11 mouse cellular contexts compared by ENCODE assay signal in genomic region chr9:58274101-58274604, GRCm38 (mm10). TPM values are rescaled to one million over a fixed set of nuclear protein-coding genes. Genes with fewer than 3 reads are reported as not detected.
DNase-seq lines count a peak whose midpoint lies in the region; ATAC-seq and TF ChIP-seq lines count a peak whose summit lies in the region.
"Had no signal": no experiment of that assay in that cellular context is flagged by ENCODE, and none has a peak within 500 bp of the region (broad histone marks: within the 10 kb centered on the region; RNA-seq: fewer than 3 reads in every experiment).

No protein-coding gene starts in this region.

- H3K36me3 ChIP-seq in heart, embryonic 10.5 days = no peaks in the 10 kb centered on the region
- no peaks in the 10 kb centered on the region for H3K36me3 ChIP-seq in limb, embryonic 12.5 days

- no peak overlapping the region for H3K9ac ChIP-seq in limb, embryonic 12.5 days (replicated peaks)

- no peaks in the 10 kb centered on the region for H3K9me3 ChIP-seq in heart, embryonic 10.5 days
- H3K9me3 ChIP-seq in limb, embryonic 12.5 days = no peaks in the 10 kb centered on the region

- H3K4me1 ChIP-seq in heart, embryonic 10.5 days = peaks cover 19% of the 10 kb centered on the region
- peaks cover 17% of the 10 kb centered on the region for H3K4me1 ChIP-seq in limb, embryonic 12.5 days (replicated peaks)

- no peak for ATAC-seq in limb, embryonic 12.5 days (ENCODE audit: insufficient number of reproducible peaks, insufficient read depth, low FRiP score, low TSS enrichment, low read depth)
- ATAC-seq: forebrain, embryonic 16.5 days had no signal

- WGBS in heart, embryonic 10.5 days = 76% methylated on average over 7 of the region's 7 CpGs
- 77% methylated on average over 7 of the region's 7 CpGs for whole genome bisulfite sequencing in limb, embryonic 12.5 days

- intact Hi-C loops in heart, postnatal 25 days (cut with DNase I) = no loop called here
- intact Hi-C loops in left cerebral cortex, adult 2 months (cut with DNase I) = no loop called here
- intact Hi-C loops in left cerebral cortex, postnatal 10 days (cut with DNase I) = loop anchor here (5.0 kb wide), 1 partner anchor 237 kb away; no protein-coding TSS in a partner anchor
- intact Hi-C loops in left cerebral cortex, postnatal 25 days (cut with DNase I) = no loop called here

- no peak overlapping the region for H3K4me3 ChIP-seq in heart, embryonic 10.5 days
- no peak overlapping the region for H3K4me3 ChIP-seq in left cerebral cortex, adult 2 months
- no peak overlapping the region for H3K4me3 ChIP-seq in limb, embryonic 12.5 days (replicated peaks)

- no peak for DNase-seq in heart, embryonic 10.5 days (ENCODE audit: low spot score)
- no peak for DNase-seq in heart, postnatal 25 days (ENCODE audit: low spot score)
- no peak for DNase-seq in left cerebral cortex, adult 2 months (ENCODE audit: extremely low spot score in 1 of 2, low spot score in 2 of 2)
- no peak for DNase-seq in left cerebral cortex, postnatal 10 days (ENCODE audit: extremely low spot score in 1 of 2, low spot score in 2 of 2)
- DNase-seq in ES-CJ7 (ENCODE audit: low read depth, low spot score) = peak; percentile 89
- no peak for DNase-seq in left cerebral cortex, postnatal 25 days (ENCODE audit: low spot score in 2 of 2)
- DNase-seq in left cerebral cortex, adult 9 months (ENCODE audit: low spot score in 2 of 2) = no peak

- H3K27ac ChIP-seq in heart, embryonic 10.5 days = peak overlapping the region; percentile 83
- peak overlapping the region; percentile 26; the same call in 1 of the 2 replicates for H3K27ac ChIP-seq in left cerebral cortex, adult 2 months
- H3K27ac ChIP-seq in limb, embryonic 12.5 days = peak overlapping the region; percentile 83

- no peaks in the 10 kb centered on the region for H3K27me3 ChIP-seq in heart, embryonic 10.5 days (ENCODE audit: insufficient read depth, poor library complexity, severe bottlenecking)
- H3K27me3 ChIP-seq in limb, embryonic 12.5 days = no peaks in the 10 kb centered on the region

- no peak overlapping the region for H3K4me2 ChIP-seq in limb, embryonic 12.5 days

- no peak for TF ChIP-seq CTCF in left cerebral cortex, adult 2 months (IDR thresholded peaks at IDR 0.05)

RNA-seq across cellular contexts. Expression of gene Stoml1, which starts 21.2 kb away (rescaled TPM):
- polyA plus RNA-seq in heart, embryonic 10.5 days (2016; fragmentation: Nextera tagmentation; extraction: Ambion mirVana) = 24.2 and 27.0 TPM in 2 replicates
- 10 to 100 TPM; 10.3 to 13.5 TPM for total RNA-seq in heart, postnatal 25 days (2021)
- total RNA-seq in left cerebral cortex, adult 2 months (2021) = 10 to 100 TPM; 66.5 to 72.6 TPM
- 10 to 100 TPM; 89.0 to 93.1 TPM for total RNA-seq in left cerebral cortex, postnatal 10 days (2021)
- 33.6 and 35.3 TPM in 2 replicates for polyA plus RNA-seq in limb, embryonic 12.5 days (2016; fragmentation: Nextera tagmentation; extraction: Ambion mirVana)
- 10 to 100 TPM; 64.3 to 71.4 TPM for total RNA-seq in left cerebral cortex, postnatal 25 days (2021)

RNA-seq across cellular contexts. Expression of gene Pml, which starts 24.6 kb away (rescaled TPM):
- polyA plus RNA-seq in heart, embryonic 10.5 days (2016; fragmentation: Nextera tagmentation; extraction: Ambion mirVana) = 14.7 and 17.6 TPM in 2 replicates
- total RNA-seq in heart, postnatal 25 days (2021) = 10 to 100 TPM in 1 of 2 experiments, 1 to 10 TPM in 1; 10.0 to 12.6 TPM
- total RNA-seq in left cerebral cortex, adult 2 months (2021) = 10 to 100 TPM; 14.1 to 19.3 TPM
- 10 to 100 TPM; 13.3 to 14.5 TPM for total RNA-seq in left cerebral cortex, postnatal 10 days (2021)
- 16.1 and 18.4 TPM in 2 replicates for polyA plus RNA-seq in limb, embryonic 12.5 days (2016; fragmentation: Nextera tagmentation; extraction: Ambion mirVana)
- 10 to 100 TPM; 13.0 to 18.2 TPM for total RNA-seq in left cerebral cortex, postnatal 25 days (2021)

RNA-seq across cellular contexts. Expression of gene Loxl1, which starts 38.8 kb away (rescaled TPM):
- polyA plus RNA-seq in heart, embryonic 10.5 days (2016; fragmentation: Nextera tagmentation; extraction: Ambion mirVana) = 35.7 and 36.1 TPM in 2 replicates
- 10 to 100 TPM; 36.6 to 36.7 TPM for total RNA-seq in heart, postnatal 25 days (2021)
- 1 to 10 TPM; 2.1 to 2.2 TPM for total RNA-seq in left cerebral cortex, adult 2 months (2021)
- total RNA-seq in left cerebral cortex, postnatal 10 days (2021) = 1 to 10 TPM; 3.5 to 3.9 TPM
- 30.1 and 34.7 TPM in 2 replicates for polyA plus RNA-seq in limb, embryonic 12.5 days (2016; fragmentation: Nextera tagmentation; extraction: Ambion mirVana)
- 1 to 10 TPM; 2.0 to 2.6 TPM for total RNA-seq in left cerebral cortex, postnatal 25 days (2021)
- total RNA-seq: common myeloid progenitor, adult 5-6 weeks; hematopoietic stem cell, adult 5-6 weeks had no signal

Comparison
In these comparisons a context has a peak if more than half of its experiments do, and no peak if none do; other contexts are left out.
1. H3K27ac ChIP-seq: peak in every context shown above with its lines; median percentile 83 in heart, embryonic 10.5 days; 83 in limb, embryonic 12.5 days; 26 in left cerebral cortex, adult 2 months.
2. RNA of gene Stoml1, which starts 21.2 kb away (total RNA-seq): 89.0 to 93.1 TPM in left cerebral cortex, postnatal 10 days, 66.5 to 72.6 TPM in left cerebral cortex, adult 2 months and 64.3 to 71.4 TPM in left cerebral cortex, postnatal 25 days; 10.3 to 13.5 TPM in heart, postnatal 25 days; every median in the first group is over 4 times any median in the second.
3. RNA of gene Loxl1, which starts 38.8 kb away (total RNA-seq): 36.6 to 36.7 TPM in heart, postnatal 25 days; 3.5 to 3.9 TPM in left cerebral cortex, postnatal 10 days, 2.0 to 2.6 TPM in left cerebral cortex, postnatal 25 days and 2.1 to 2.2 TPM in left cerebral cortex, adult 2 months; every median in the first group is over 4 times any median in the second.